Mouse (Mus musculus) heart, adult 8-10 months (tissue): Measurements from ENCODE around the gene Trnau1ap. TPM values are rescaled to one million over a fixed set of nuclear protein-coding genes. Genes with fewer than 3 reads are reported as not detected.
"Not testable (repeated sequence)": the region's sequence is repeated elsewhere in the genome, so short reads cannot be mapped to it uniquely, and the experiment has no call there.

Experiments
- DNase-seq: peaks from one replicate; pipeline ENCODE4 v3.0.0; 2022; ENCODE audit warnings: low spot score
- total RNA-seq, 4 experiments: library from RNA; stranded (reverse); gene quantifications; 2 replicates each; pipeline ENCODE4 v1.2.4; 2022

Trnau1ap gene
- total RNA-seq, 4 experiments from 2014 or later = 21.2 to 29.1 (median 23.6) TPM

- no peak for DNase-seq
Measured at GRCm38 (mm10) chr4:132344403-132345134, 15.2 kb upstream of the Trnau1ap start.

GRCm38 (mm10) chr4:132341451-132341850 is 12.1 kb upstream of the Trnau1ap start:
- no peak for DNase-seq

GRCm38 (mm10) chr4:132338943-132339342 is 9.6 kb upstream of the Trnau1ap start:
- peak; percentile 50 for DNase-seq

GRCm38 (mm10) chr4:132332880-132333279 is 3.5 kb upstream of the Trnau1ap start:
- DNase-seq = no peak

- DNase-seq = no peak
Measured at GRCm38 (mm10) chr4:132331960-132332359, 2.6 kb upstream of the Trnau1ap start.

GRCm38 (mm10) chr4:132329835-132330354 is 557 bp upstream of the Trnau1ap start:
- DNase-seq = no peak

GRCm38 (mm10) chr4:132328391-132328982 is 851 bp downstream of the Trnau1ap start:
- no peak for DNase-seq

- DNase-seq = no peak
Measured at GRCm38 (mm10) chr4:132326481-132326880, 2.9 kb downstream of the Trnau1ap start.

GRCm38 (mm10) chr4:132315711-132316110 is 13.6 kb downstream of the Trnau1ap start:
- DNase-seq = no peak

- no peak for DNase-seq
Measured at GRCm38 (mm10) chr4:132312627-132313026, 16.7 kb downstream of the Trnau1ap start.

- DNase-seq = no peak
Measured at GRCm38 (mm10) chr4:132311801-132312200, 17.5 kb downstream of the Trnau1ap start.

- DNase-seq = no peak
Measured at GRCm38 (mm10) chr4:132311209-132311608, 18.1 kb downstream of the Trnau1ap start.

- DNase-seq = no peak
Measured at GRCm38 (mm10) chr4:132309849-132310472, 19.4 kb downstream of the Trnau1ap start.

- no peak for DNase-seq
Measured at GRCm38 (mm10) chr4:132309140-132309848, 20.0 kb downstream of the Trnau1ap start.

GRCm38 (mm10) chr4:132308437-132309139 is 20.8 kb downstream of the Trnau1ap start:
- peak; percentile 92 for DNase-seq

GRCm38 (mm10) chr4:132306004-132306403 is 23.3 kb downstream of the Trnau1ap start:
- DNase-seq = no peak

- DNase-seq = no peak
Measured at GRCm38 (mm10) chr4:132305276-132305675, 24.1 kb downstream of the Trnau1ap start.

GRCm38 (mm10) chr4:132303484-132303883 is 25.9 kb downstream of the Trnau1ap start:
- not testable (repeated sequence) for DNase-seq

- peak; percentile 32 for DNase-seq
Measured at GRCm38 (mm10) chr4:132302939-132303479, 26.3 kb downstream of the Trnau1ap start, which contains the start of gene Rab42. Gene Rab42, minus strand, starts transcription at chr4:132303385.

- DNase-seq = no peak
Measured at GRCm38 (mm10) chr4:132301965-132302938, 27.1 kb downstream of the Trnau1ap start.
